Mouse (Mus musculus) bone marrow, adult 2 months (tissue): Measurements from ENCODE around the gene Psmc5.

Experiments
- CTCF ChIP-seq: fragments of 200-500 bp; IDR thresholded peaks from 2 replicates; pipeline ENCODE4 v1.5.1; 2011; ENCODE audit warnings: low read length, control low read depth; ENCODE audit not compliant: control insufficient read depth, insufficient read depth
- POLR2A ChIP-seq: fragments of 200-500 bp; IDR thresholded peaks from 2 replicates; pipeline ENCODE4 v1.6.1; 2011; ENCODE audit warnings: low read depth, mild to moderate bottlenecking, control low read depth, low read length, borderline replicate concordance; ENCODE audit not compliant: control insufficient read depth

DNA sequence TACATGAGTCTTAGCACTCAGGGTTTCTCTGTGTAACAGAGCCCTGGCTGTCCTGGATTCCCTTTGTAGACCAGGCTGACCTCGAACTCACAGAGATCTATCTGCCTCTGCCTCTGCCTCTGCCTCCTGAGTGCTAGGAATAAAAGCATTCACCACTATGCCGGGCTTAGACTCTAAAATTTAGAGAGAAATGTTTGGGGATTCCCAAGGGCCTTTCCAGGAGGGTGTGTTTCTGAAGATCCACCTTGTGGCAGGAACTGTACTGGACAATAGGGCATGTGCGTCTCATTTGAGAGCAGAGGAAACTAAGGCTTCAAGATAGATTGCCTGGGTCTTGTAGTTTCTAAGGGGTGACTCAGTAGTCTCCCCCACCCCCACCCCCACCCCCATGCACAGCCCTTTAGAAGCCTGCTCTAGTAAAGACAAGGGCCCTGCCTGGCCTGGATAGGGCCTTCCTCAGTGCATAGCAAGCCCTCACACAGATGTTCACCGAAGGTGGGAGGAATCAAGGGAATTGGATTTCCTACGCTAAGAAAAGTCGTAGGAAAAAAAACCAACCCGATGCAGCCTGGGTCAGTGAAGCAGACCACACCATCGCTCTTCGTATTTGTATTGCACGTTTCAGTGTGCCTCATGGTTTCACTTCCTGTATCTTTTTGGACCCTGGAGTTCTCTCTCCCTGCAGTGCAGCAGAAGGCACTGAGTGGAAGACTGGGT lies 49.6 kb downstream of the Psmc5 start:
- TF ChIP-seq POLR2A (no peak), CTCF (no peak)
